Mouse (Mus musculus) neural tube, embryonic 14.5 days (tissue): ENCODE results near the gene Olfr988. TPM values are rescaled to one million over a fixed set of nuclear protein-coding genes. Genes with fewer than 3 reads are reported as not detected.
"Not testable (repeated sequence)": the region's sequence is repeated elsewhere in the genome, so short reads cannot be mapped to it uniquely, and the experiment has no call there.

Source experiments
- ATAC-seq: fragments of 200-750 bp; cut with Nextera tagmentation; 2 replicates; pipeline ENCODE4 v1.8.0; 2017; ENCODE audit warnings: low read depth, mild to moderate bottlenecking, moderate TSS enrichment, moderate library complexity
- H3K27ac ChIP-seq: fragments of 300-500 bp; sonication (generic); 2 replicates; pipeline ENCODE4 v1.5.1; 2014; ENCODE audit warnings: low read depth, mild to moderate bottlenecking, control low read depth, low read length, moderate library complexity, mixed read lengths
- H3K27me3 ChIP-seq: fragments of 300-500 bp; sonication (generic); 2 replicates; pipeline ENCODE4 v1.6.1; 2014; ENCODE audit warnings: low read length; ENCODE audit not compliant: control insufficient read depth, insufficient read depth
- H3K36me3 ChIP-seq: fragments of 300-500 bp; sonication (generic); 2 replicates; pipeline ENCODE4 v1.6.1; 2014; ENCODE audit warnings: low read length, mixed read lengths; ENCODE audit not compliant: control insufficient read depth, insufficient read depth
- H3K4me1 ChIP-seq: fragments of 300-500 bp; sonication (generic); 2 replicates; pipeline ENCODE4 v1.6.1; 2014; ENCODE audit warnings: low read length; ENCODE audit not compliant: control insufficient read depth, insufficient read depth
- H3K4me2 ChIP-seq: fragments of 300-500 bp; sonication (generic); 2 replicates; pipeline ENCODE4 v1.6.1; 2014; ENCODE audit warnings: mild to moderate bottlenecking, low read depth, low read length, control low read depth
- H3K4me3 ChIP-seq: fragments of 300-500 bp; sonication (generic); 2 replicates; pipeline ENCODE4 v1.5.1; 2014; ENCODE audit warnings: low read depth, low read length, control low read depth, mixed read lengths
- H3K9ac ChIP-seq: fragments of 300-500 bp; sonication (generic); replicated peaks from 2 replicates; pipeline ENCODE4 v1.6.1; 2014; ENCODE audit warnings: low read depth, mild to moderate bottlenecking, control low read depth, low read length, mixed read lengths
- H3K9me3 ChIP-seq: fragments of 300-500 bp; sonication (generic); 2 replicates; pipeline ENCODE4 v1.6.1; 2016; ENCODE audit warnings: low read length; ENCODE audit not compliant: control insufficient read depth
- WGBS: fragments of 180-500 bp; shearing (Covaris S2); extraction: QIAGEN DNeasy Blood & Tissue Kit; methylation state at CpG from one replicate; pipeline ENCODE4 v1.1.7; 2014; 5-methylcytosine and 5-hydroxymethylcytosine counted together
- polyA plus RNA-seq: library from polyadenylated mRNA; unstranded; fragments of >200 nt; fragmentation: Nextera tagmentation; extraction: Ambion mirVana; gene quantifications from 2 replicates; pipeline ENCODE4 v1.2.1, GENCODE M21; 2014

The Olfr988 gene
- polyA plus RNA-seq = not detected in 2 replicates

DNA sequence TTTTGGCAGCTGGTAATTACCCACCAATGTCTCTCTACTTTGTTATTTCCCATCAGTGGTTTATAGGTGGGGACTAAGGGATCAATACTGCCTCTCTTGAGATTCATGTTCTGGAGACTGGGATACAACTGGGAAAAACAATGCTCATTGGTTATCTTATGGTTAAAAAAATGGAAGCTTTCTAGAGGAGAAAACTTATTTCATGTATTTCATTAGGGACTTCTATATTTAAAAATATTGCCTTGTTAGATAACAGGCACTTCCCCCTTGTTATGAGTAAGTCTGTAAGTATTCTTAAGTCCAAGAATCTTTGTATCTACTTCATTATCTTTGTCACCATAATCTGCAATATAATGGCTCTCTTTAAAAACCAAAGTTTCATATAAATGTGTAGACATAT is at the start of gene Olfr988:
Gene Olfr988 (minus strand): TSS at position 101 of the 400 bp plus-strand sequence.
- H3K27ac ChIP-seq, ATAC-seq, H3K4me3 ChIP-seq: not testable (repeated sequence)

DNA sequence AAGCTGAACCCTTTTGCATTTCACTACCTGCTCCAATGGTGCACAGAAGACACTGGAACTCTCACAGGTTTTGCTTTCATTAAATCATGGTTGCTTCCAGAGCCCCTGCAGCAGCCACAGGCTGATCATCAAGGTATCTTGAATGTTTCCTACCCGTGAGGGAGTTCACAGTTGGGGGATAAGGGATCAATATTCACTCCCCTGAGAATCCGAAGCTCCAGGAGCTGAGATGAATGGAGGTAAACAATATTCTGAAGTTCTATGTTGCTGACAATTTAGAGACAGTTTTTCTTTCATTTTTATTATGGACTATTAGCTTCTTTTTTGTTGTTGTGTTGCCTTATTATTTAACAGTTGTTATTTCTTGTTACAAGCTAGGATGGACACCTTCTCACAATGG is 46.3 kb upstream of the Olfr988 start, which contains the start of gene Olfr992:
Gene Olfr992 (minus strand): TSS at position 101 of the 400 bp plus-strand sequence.
- Histone ChIP-seq H3K4me3 (no peak within 1 kb of the TSS), H3K4me1 (no peaks in the 10 kb centered on the region), H3K9ac (no peak within 1 kb of the TSS), H3K9me3 (no peaks in the 10 kb centered on the region), H3K27me3 (no peaks in the 10 kb centered on the region), H3K36me3 (no peaks in the 10 kb centered on the region), H3K27ac (no peak within 1 kb of the TSS), H3K4me2 (no peak within 1 kb of the TSS)
- WGBS = 68% methylated on average over 2 of the region's 2 CpGs
- no peak for ATAC-seq

More for the DNA sequence above, at the start of gene Olfr988:
- H3K27me3 ChIP-seq, H3K36me3 ChIP-seq, H3K9ac ChIP-seq, H3K4me1 ChIP-seq, H3K4me2 ChIP-seq, H3K9me3 ChIP-seq: not testable (repeated sequence)

DNA sequence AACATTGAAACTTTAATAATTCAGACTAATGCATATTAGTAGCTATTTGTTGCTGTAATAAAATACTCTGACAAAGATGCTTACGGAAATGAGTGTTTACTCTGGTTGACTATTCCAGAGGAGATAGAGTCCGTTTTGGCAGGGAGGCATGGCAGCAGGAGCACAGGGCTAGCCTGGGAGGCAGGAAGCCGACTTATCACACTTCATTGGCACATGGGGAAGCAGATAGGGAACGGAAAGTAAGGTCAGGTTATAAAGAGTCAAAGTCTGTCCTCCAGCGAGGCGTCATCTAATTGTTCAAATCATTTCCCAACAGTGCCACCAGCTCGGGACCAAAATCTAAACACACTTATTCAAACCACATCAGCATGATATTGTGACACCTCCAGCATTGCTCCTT is 23.1 kb downstream of the Olfr988 start:
- no peak for ATAC-seq
- WGBS = 85% methylated on average over 7 of the region's 7 CpGs
- H3K27me3 ChIP-seq = no peaks in the 10 kb centered on the region
- no peak overlapping the region for H3K4me2 ChIP-seq
- H3K4me1 ChIP-seq = no peaks in the 10 kb centered on the region
- no peak overlapping the region for H3K27ac ChIP-seq
- H3K9ac ChIP-seq = no peak overlapping the region
- H3K4me3 ChIP-seq = no peak overlapping the region
- no peaks in the 10 kb centered on the region for H3K9me3 ChIP-seq
- H3K36me3 ChIP-seq = no peaks in the 10 kb centered on the region

DNA sequence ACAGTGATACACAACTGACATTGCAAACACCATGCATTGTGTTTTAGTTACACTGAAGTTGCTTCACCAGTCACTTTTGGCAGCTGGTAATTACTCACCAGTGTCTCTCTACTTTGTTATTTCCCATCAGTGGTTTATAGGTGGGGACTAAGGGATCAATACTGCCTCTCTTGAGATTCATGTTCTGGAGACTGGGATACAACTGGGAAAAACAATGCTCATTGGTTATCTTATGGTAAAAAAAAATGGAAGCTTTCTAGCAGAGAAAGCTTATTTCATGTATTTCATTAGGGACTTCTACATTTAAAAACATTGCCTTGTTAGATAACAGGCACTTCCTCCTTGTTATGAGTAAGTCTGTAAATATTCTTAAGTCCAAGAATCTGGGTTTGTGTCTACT is 23.8 kb downstream of the Olfr988 start, which contains the start of gene Olfr987:
Gene Olfr987 (minus strand): TSS at position 101 of the 400 bp plus-strand sequence.
- not testable (repeated sequence) for H3K4me1 ChIP-seq, H3K27me3 ChIP-seq, ATAC-seq, H3K36me3 ChIP-seq, H3K4me2 ChIP-seq, H3K4me3 ChIP-seq, H3K9me3 ChIP-seq, H3K9ac ChIP-seq, H3K27ac ChIP-seq

DNA sequence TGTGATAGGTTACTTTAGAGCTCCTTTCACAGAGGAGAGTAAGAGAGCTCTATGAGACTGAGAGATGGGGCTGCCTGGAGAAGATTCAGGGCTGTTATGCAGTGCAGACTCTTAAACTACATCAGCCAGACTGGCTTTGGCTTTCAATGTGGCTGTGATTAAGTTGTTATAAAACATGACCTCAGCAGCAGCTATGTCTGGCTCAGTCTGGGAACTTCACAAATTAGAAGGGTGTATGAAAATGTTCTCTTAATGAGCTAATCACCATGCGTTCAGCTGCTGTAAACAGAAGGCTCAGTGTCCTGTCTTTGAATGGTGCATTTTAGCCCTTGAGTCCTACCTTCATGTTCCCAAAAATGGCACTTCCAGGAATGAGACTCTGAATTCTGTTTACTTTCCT is 43.9 kb downstream of the Olfr988 start:
- no peak overlapping the region for H3K4me2 ChIP-seq
- no peaks in the 10 kb centered on the region for H3K4me1 ChIP-seq
- H3K27ac ChIP-seq = no peak overlapping the region
- no peak overlapping the region for H3K9ac ChIP-seq
- H3K9me3 ChIP-seq = no peaks in the 10 kb centered on the region
- no peaks in the 10 kb centered on the region for H3K36me3 ChIP-seq
- 54% methylated on average over 1 of the region's 1 CpGs for WGBS
- no peaks in the 10 kb centered on the region for H3K27me3 ChIP-seq
- H3K4me3 ChIP-seq = no peak overlapping the region
- ATAC-seq = no peak

Other genes starting within 250 kb of the Olfr988 start
- gene Aplnr, start 227.0 kb downstream of the Olfr988 start, polyA plus RNA-seq = 12.8 and 40.6 TPM in 2 replicates
- gene Lrrc55, start 166.0 kb downstream of the Olfr988 start, polyA plus RNA-seq = 7.1 and 11.2 TPM in 2 replicates
- not detected in 2 replicates for gene Olfr987, start 23.9 kb downstream of the Olfr988 start, polyA plus RNA-seq
- not detected in 2 replicates for gene Olfr992, start 46.2 kb upstream of the Olfr988 start, polyA plus RNA-seq
- not detected in 2 replicates for gene Olfr993, start 51.6 kb upstream of the Olfr988 start, polyA plus RNA-seq
- gene Olfr994, start 73.2 kb upstream of the Olfr988 start, polyA plus RNA-seq = not detected in 2 replicates
- gene Olfr995, start 80.4 kb upstream of the Olfr988 start, polyA plus RNA-seq = not detected in 2 replicates
- 0.12 and 0.35 TPM in 2 replicates for gene 4833423E24Rik, start 155.8 kb upstream of the Olfr988 start, polyA plus RNA-seq
- not detected in 2 replicates for gene Olfr996, start 216.0 kb upstream of the Olfr988 start, polyA plus RNA-seq
- gene Olfr998, start 225.7 kb upstream of the Olfr988 start, polyA plus RNA-seq = not detected in 2 replicates
- gene Olfr1000, start 248.7 kb upstream of the Olfr988 start, polyA plus RNA-seq = not detected in 2 replicates